Mouse (Mus musculus): ENCODE measurements around the gene Fbxw11. TPM values are rescaled to one million over a fixed set of nuclear protein-coding genes. Genes with fewer than 3 reads are reported as not detected.

Gene Fbxw11
- total RNA-seq, 2 experiments from 2014 or later: 139 to 150 TPM

Other genes with a start within 250 kb of the Fbxw11 start
- gene Ubtd2, start 187.4 kb upstream of the Fbxw11 start, total RNA-seq (2021): 10 to 100 TPM; 38.2 to 41.4 TPM
- 1 to 10 TPM; 1.2 TPM for gene Efcab9, start 110.6 kb upstream of the Fbxw11 start, total RNA-seq (2021)
- gene Stk10, start 109.4 kb upstream of the Fbxw11 start, total RNA-seq (2021): 1 to 10 TPM; 7.6 to 8.6 TPM
- not detected for gene Smim23, start 181.9 kb downstream of the Fbxw11 start, total RNA-seq (2021)